Mouse (Mus musculus) adipose tissue, adult 10 weeks (tissue): ENCODE results near the gene Gm49325. TPM values are rescaled to one million over a fixed set of nuclear protein-coding genes. Genes with fewer than 3 reads are reported as not detected.

ENCODE experiments used
- polyA plus RNA-seq: library from polyadenylated mRNA; stranded (reverse); fragments of 350-450 nt; fragmentation: Illumina TruSeq; extraction: RNeasy Lipid Tissue Mini Kit (QIAGEN cat#74804); gene quantifications from one replicate; pipeline ENCODE4 v1.2.3, GENCODE M21; 2014; ENCODE audit warnings: low read depth, low replicate concordance

Gene Gm49325
- polyA plus RNA-seq = 3.7 TPM

DNA sequence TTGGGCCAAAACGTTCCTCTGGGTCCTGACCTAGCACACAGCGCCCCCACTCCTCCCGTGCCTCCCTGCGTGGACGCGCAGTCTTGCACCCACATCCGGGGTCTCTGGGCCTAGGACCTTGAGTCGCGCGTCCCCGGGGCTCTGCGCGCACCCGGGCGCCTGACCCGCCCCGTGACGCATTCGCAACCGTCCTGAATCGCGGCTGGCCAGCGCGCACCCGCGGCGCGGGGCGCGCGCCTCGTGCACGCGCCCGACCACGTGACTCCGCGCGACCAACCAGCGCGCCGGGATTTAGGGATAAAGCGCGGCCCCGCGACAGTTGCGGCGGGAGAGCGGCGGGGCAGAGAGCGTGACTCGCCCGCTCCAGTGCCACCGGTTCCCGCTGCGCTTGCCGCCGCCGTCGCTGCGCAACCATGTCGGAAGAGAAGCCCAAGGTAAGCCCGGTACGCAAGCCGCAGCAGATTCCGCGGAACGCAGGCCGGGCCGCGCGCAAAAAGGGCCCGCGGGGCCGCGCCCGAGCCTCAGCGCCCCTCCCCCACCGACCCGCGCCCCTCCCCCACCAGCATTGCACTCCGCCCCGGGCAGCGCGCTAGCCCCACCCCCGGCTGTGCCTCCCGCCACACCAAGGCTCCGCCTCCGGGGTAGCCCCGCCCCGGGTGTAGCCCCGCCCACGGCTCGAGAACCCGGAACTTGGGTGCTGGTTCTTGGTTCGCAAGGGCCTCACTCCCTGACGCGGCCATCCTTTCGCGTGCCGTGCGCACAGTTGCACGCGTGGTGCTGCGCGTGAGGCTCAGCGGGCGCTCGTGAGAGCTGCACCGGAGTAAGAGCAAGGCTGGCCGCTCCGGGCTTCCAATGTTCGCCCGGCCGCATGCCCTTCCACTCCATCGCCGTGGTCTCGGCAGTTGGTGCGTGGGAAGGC is at the start of gene Gm49325, which contains the start of gene Sumo3:
Gene Gm49325, plus strand, starts transcription at position 290 of the 919 bp plus-strand sequence.
Gene Sumo3, plus strand, starts transcription at position 190 of the 919 bp plus-strand sequence.

DNA sequence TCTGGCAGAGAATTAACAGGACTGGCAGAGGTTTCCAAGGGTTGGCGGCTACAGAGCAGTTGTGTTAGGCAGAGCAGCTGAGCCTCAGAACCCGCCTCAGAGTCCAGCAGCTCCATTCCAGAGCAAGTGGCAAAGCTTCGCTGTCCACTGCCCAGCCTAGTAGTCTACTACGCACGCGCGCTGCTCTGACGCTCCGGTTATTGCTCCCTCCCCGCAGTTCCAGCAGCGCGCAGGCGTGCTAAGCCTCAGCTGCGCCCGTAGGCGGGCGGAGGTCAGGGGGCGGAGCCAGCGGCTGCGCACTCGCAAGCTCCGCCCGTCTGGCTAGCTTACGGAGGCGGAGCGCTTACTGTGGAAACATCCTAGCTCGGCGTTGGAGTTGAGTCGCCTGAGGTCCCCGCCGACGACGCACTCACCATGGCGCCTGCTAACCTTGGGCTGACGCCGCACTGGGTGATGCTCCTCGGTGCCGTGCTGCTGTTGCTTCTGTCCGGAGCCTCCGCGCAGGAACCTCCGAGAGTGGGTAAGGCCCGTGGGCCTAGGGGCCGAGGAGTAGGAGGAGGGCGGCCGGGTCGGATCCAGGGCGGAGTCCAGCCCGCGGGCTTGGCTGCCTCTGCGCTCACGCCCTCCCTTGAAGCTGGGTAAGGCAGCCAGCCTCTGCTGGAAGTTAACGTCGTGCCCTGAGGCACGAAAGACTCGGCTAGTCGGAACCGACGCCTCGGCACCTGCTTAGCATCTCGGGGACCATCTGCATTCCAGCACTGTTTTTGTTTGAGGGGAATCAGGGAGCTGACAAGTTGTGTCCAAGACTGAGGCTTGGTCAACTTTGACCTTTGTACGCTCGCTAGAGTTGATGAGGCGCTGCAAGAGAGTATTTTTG is 24.4 kb upstream of the Gm49325 start, which contains the start of gene Pttg1ip:
Gene Pttg1ip, plus strand, starts transcription at position 313 of the 877 bp plus-strand sequence.

DNA sequence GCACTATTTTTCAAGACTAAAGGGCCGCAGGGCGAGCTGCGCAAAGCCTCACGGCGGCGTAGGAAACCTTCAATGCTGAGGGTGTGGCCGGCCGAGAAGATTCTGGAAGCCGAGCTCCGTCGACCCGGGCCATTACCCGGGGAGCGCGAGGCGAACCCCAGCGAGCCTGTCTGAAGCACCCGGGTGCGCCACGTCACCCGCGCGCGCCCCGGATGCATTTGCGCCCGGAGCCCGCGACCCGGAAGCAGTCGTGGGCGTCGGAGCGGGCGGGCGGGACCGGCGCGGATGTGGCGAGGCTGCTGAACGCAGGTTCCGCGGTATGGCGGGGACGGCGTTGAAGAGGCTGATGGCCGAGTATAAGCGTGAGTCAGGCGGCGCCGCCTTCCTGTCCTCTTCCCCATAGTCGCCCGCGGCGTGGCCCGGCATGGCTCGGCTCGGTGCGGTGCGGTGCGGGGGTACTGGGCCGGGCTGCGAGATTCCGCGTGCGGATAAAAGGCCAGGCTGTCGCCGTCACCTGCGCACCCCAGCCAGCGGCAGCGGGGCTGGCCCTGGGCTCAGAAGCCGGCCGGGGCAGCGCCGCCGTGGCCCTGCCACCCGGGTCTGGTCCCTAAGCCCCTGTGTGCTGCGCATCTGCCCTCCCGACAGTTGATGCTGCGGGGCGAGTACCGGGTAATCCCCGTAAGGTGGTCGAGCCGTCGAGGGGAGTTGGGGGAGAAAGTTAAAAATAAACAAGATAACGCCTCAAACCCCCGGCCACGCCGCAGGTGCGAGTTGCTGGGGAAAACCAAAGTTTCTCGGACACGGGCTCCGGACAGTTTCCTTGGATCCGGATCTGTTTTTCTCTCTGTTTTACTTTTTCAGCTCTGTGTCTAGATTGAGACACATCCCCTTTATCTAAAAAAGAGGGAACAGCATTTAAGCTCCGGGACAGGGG is 16.3 kb downstream of the Gm49325 start, which contains the start of gene Ube2g2:
Gene Ube2g2, plus strand, starts transcription at position 221 of the 934 bp plus-strand sequence.

DNA sequence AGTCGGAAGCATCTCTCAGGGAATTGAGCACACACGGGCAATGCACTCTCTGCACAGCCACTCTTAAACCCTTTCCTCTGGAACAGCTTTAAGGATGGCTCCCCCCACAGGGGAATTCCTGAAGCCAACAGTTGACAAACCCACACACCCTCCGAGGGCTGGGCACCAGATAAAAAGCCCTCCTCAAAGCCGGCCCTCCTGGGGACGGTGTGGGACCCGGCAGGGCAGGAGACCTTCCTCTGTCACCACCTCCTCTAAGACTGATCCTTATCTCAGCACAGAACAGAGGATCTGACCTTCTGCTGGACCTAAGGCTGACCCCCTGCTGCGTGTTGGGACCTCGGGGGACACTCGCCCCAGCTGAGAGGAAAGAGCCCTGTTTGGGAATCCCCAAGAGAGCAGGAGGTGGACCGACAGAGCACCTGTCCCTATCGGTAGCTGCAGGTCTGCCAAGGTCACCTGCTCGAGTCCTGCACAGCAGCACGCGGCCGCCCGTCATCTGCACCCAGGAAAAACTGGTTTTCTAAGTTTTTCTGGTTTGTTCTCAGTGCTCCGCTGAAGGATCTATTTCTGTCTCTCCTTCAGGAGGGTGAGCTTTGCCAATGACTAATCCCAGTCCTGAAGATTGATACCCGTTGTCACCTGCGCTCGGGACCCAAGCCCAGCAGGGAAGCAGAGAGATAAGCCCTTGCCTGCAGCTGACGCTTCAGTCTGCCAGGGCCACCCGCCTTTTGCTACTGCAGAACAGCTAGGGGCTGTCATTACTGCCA is 80.1 kb downstream of the Gm49325 start, which contains the start of gene Tspear:
Gene Tspear, plus strand, starts transcription at position 675 of the 770 bp plus-strand sequence.

DNA sequence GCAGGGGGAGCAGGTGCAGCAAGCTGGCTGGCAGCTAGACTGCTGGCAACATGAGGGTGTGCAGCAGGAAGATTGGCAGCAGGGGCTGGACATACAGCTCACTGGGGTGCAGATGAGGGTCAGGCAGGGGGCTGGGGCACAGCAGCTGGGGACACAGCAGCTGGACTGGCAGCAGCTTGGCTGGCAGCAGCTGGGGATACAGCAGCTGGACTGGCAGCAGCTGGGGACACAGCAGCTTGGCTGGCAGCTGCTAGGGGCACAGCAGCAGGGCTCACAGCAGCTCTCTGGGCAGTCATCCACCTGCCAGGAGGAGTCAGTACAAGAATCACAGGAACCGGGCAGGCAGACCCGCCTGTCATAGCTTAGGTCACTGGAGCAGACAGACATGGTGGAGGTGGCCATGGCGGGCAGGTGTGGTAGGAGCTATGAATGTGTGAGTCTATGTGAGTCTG is 84.4 kb downstream of the Gm49325 start, which contains the start of gene Gm19402:
Gene Gm19402, minus strand, starts transcription at position 402 of the 452 bp plus-strand sequence.

Other genes with a start within 250 kb of the Gm49325 start
- 9.5 TPM for gene Adarb1, start 187.9 kb upstream of the Gm49325 start, polyA plus RNA-seq
- gene Fam207a, start 90.4 kb upstream of the Gm49325 start, polyA plus RNA-seq = 18.3 TPM
- 21.2 TPM for gene Itgb2, start 75.9 kb upstream of the Gm49325 start, polyA plus RNA-seq
- 176 TPM for gene Pttg1ip, start 24.5 kb upstream of the Gm49325 start, polyA plus RNA-seq
- gene Sumo3, start 100 bp upstream of the Gm49325 start, polyA plus RNA-seq = 138 TPM
- 41.8 TPM for gene Ube2g2, start 16.1 kb downstream of the Gm49325 start, polyA plus RNA-seq
- 0.27 TPM for gene Tspear, start 80.4 kb downstream of the Gm49325 start, polyA plus RNA-seq
- not detected for gene Gm19402, start 84.6 kb downstream of the Gm49325 start, polyA plus RNA-seq
- gene Gm9508, start 91.0 kb downstream of the Gm49325 start, polyA plus RNA-seq = not detected
- not detected for gene Gm10272, start 100.4 kb downstream of the Gm49325 start, polyA plus RNA-seq
- not detected for gene Gm10024, start 105.3 kb downstream of the Gm49325 start, polyA plus RNA-seq
- not detected for gene Gm10142, start 109.6 kb downstream of the Gm49325 start, polyA plus RNA-seq
- not detected for gene Krtap12-1, start 114.4 kb downstream of the Gm49325 start, polyA plus RNA-seq
- not detected for gene Gm10100, start 120.3 kb downstream of the Gm49325 start, polyA plus RNA-seq
- not detected for gene Gm18596, start 136.4 kb downstream of the Gm49325 start, polyA plus RNA-seq
- not detected for gene Gm9736, start 145.2 kb downstream of the Gm49325 start, polyA plus RNA-seq
- gene Gm3233, start 153.5 kb downstream of the Gm49325 start, polyA plus RNA-seq = not detected
- not detected for gene Gm3238, start 165.1 kb downstream of the Gm49325 start, polyA plus RNA-seq
- not detected for gene Gm7138, start 170.7 kb downstream of the Gm49325 start, polyA plus RNA-seq
- not detected for gene Gm3250, start 176.3 kb downstream of the Gm49325 start, polyA plus RNA-seq
- not detected for gene Gm7137, start 182.0 kb downstream of the Gm49325 start, polyA plus RNA-seq
- not detected for gene Gm9639, start 188.9 kb downstream of the Gm49325 start, polyA plus RNA-seq
- not detected for gene Gm19668, start 192.9 kb downstream of the Gm49325 start, polyA plus RNA-seq
- not detected for gene Gm9507, start 205.6 kb downstream of the Gm49325 start, polyA plus RNA-seq
- gene Gm2696, start 208.5 kb downstream of the Gm49325 start, polyA plus RNA-seq = not detected
- not detected for gene Krtap10-4, start 220.9 kb downstream of the Gm49325 start, polyA plus RNA-seq
- gene Krtap10-10, start 229.8 kb downstream of the Gm49325 start, polyA plus RNA-seq = not detected
- not detected for gene Gm36176, start 240.6 kb downstream of the Gm49325 start, polyA plus RNA-seq
- gene Gm10318, start 246.7 kb downstream of the Gm49325 start, polyA plus RNA-seq = not detected